Mouse (Mus musculus): Measurements from ENCODE around the gene Gcsh. TPM values are rescaled to one million over a fixed set of nuclear protein-coding genes. Genes with fewer than 3 reads are reported as not detected.
A peak's percentile ranks its signal among the peaks of the same experiment; 100 is the strongest.

Gene Gcsh
- polyA plus RNA-seq (2015; fragmentation: Nextera tagmentation; extraction: Ambion mirVana): 138 and 143 TPM in 2 replicates

DNA sequence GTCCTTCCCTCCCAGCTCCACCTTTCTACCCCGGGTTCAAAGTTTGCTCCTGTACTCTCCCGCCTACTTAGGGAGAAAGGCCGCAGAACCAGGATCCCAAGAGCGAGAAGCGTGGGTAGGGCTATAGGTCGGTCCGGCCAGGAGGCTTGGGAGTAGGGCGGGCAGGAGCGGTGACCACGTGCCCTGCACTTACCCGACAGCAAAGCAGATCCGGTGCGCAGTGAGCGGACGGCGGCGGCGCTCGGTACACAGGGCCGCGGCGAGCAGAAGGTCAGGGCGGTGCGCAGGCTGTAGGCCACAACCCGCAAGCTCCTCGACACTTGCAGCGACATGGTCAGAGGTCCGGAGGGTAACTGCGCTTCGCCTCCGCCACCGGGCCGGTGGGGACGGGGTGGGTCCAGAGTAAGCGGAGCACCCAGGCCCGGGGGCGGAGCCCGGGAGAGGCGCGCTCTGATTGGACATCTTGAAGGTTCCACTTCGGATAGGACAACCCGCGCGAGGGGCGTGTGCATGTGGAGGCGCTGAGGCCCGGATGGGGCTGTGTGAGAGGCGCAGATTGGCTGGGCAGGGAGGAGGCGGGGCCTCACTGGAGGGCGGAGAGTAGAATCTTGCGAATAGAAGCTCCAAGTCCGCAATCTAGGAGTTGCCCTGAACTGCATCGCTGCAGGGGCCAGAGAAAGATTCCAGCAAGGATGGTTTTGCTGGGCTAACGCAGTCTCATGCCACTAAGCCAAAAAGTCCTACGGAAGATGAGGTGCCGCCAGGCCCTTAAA, at the start of gene Gcsh:
Gene Gcsh, minus strand, starts transcription at position 443 of the 773 bp plus-strand sequence.
- ATAC-seq (ENCODE audit: insufficient read depth, low FRiP score, low read depth): peak; percentile 100
- WGBS: under 1% methylated on average over 55 of the region's 56 CpGs
- peak within 1 kb of the TSS; percentile 43 for H3K9ac ChIP-seq

DNA sequence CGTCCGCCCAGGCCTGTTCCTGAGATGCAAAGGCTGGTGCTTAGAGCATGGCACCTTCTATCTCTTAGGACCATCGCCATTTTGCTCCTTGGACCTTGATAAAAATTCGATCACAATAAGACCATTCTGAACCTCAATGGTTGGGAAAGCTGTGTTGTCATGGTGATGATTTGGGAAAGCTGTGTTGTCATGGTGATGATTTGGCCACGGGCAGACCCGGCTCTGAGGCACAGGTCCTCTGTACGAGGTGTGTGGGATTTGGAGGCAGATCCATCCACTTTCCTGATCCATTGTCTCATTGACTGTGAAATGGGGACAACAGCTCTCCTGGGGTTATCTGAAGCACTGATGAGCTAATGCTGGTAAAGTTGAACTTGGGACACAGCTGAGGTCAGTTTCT, 46.5 kb upstream of the Gcsh start:
- H3K36me3 ChIP-seq: no peaks in the 10 kb centered on the region
- H3K27ac ChIP-seq: no peak overlapping the region
- no peak overlapping the region for H3K4me3 ChIP-seq (replicated peaks)
- no peaks in the 10 kb centered on the region for H3K4me1 ChIP-seq
- no peak overlapping the region for H3K4me2 ChIP-seq
- no peak for ATAC-seq (ENCODE audit: insufficient read depth, low FRiP score, low read depth)
- 74% methylated on average over 7 of the region's 7 CpGs for WGBS
- H3K9me3 ChIP-seq: no peaks in the 10 kb centered on the region
- no peak overlapping the region for H3K9ac ChIP-seq
- H3K27me3 ChIP-seq (replicated peaks): no peaks in the 10 kb centered on the region

More for the DNA sequence above, at the start of gene Gcsh:
- no peaks in the 10 kb centered on the region for H3K9me3 ChIP-seq
- H3K4me2 ChIP-seq: peak within 1 kb of the TSS; percentile 90
- peak within 1 kb of the TSS; percentile 84 for H3K27ac ChIP-seq
- no peaks in the 10 kb centered on the region for H3K36me3 ChIP-seq
- H3K27me3 ChIP-seq (replicated peaks): no peaks in the 10 kb centered on the region
- H3K4me1 ChIP-seq: peaks cover 8% of the 10 kb centered on the region; the same call in 1 of the 2 replicates
- peak within 1 kb of the TSS; percentile 78 for H3K4me3 ChIP-seq (replicated peaks)

DNA sequence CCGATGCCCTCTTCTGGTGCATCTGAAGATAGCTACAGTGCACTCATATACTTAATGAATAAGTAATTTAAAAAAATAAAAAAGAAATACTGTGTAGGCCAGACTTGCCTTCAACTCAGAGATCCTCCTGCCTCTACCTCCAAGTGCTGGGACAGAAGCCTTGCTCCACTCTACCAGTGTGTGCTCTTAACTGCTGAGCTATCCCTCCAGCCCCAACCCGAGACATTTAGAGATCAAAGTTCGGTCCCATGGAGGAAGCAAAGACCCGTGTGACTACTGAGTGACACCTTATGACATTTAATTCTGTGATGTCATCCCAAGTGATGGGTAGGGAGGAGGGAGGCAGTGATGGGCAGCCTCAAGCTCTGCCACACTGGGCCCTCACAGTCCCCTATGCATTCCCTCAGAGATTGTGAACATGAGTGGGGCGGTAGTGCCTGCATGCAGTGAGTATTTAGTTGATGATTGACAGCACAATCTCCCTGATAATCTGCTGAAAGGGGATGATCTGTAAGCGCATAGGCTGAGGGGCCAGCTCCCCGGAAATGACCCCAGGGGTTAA, 44.1 kb upstream of the Gcsh start:
- Histone ChIP-seq H3K9ac (no peak overlapping the region), H3K4me3 (replicated peaks) (no peak overlapping the region), H3K9me3 (no peaks in the 10 kb centered on the region), H3K36me3 (no peaks in the 10 kb centered on the region), H3K27me3 (replicated peaks) (no peaks in the 10 kb centered on the region), H3K27ac (no peak overlapping the region), H3K4me1 (no peaks in the 10 kb centered on the region), H3K4me2 (no peak overlapping the region)
- ATAC-seq (ENCODE audit: insufficient read depth, low FRiP score, low read depth): no peak
- WGBS: 69% methylated on average over 7 of the region's 7 CpGs

DNA sequence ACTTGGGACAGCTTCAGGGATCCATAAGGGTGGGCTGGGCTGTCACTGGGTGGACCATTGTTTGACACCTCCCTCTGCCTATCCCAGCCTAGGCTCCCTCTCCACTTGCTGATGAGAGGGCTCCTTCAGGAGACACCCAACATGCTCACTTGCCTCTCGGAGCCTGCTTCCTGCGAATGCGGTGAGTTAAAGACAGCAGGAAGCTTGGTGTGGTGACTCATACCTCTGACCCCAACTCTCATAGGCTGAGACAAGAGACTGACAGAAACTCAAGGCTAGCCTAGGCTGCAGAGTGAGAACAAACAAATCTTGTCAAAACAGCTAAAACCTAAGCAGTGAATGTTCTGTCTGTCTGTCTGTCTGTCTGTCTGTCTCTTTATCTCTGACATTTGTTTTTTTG, 40.1 kb upstream of the Gcsh start:
- 56% methylated on average over 3 of the region's 3 CpGs for WGBS
- no peak overlapping the region for H3K4me3 ChIP-seq (replicated peaks)
- ATAC-seq (ENCODE audit: insufficient read depth, low FRiP score, low read depth): no peak
- H3K27me3 ChIP-seq (replicated peaks): no peaks in the 10 kb centered on the region
- no peak overlapping the region for H3K27ac ChIP-seq
- 0 out of 2 replicates have a peak, but pooled peaks cover 8% of the 10 kb centered on the region for H3K4me1 ChIP-seq
- no peak overlapping the region for H3K9ac ChIP-seq
- H3K36me3 ChIP-seq: no peaks in the 10 kb centered on the region
- H3K9me3 ChIP-seq: no peaks in the 10 kb centered on the region
- no peak overlapping the region for H3K4me2 ChIP-seq

DNA sequence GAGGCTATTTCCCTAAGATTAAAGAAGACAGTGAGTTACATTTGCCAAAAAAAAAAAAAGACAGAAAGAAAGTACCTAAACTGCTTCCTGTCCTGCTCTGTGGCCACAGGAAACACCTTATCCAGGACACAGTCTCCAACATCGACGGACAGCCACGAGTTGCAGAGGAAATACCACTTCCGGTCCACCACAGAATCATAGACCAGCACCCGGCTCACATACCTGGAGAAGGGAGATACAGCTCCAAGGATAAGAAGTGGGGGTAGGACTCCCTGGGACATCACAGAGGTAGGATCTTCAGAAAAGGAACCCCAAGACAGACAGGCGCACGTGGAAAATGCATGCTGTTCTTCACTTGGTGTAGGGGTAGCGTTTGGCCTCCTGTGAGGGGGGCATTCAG, 39.3 kb upstream of the Gcsh start:
- Histone ChIP-seq H3K9ac (no peak overlapping the region), H3K27ac (no peak overlapping the region), H3K9me3 (no peaks in the 10 kb centered on the region), H3K4me3 (replicated peaks) (no peak overlapping the region), H3K4me2 (no peak overlapping the region), H3K27me3 (replicated peaks) (no peaks in the 10 kb centered on the region), H3K4me1 (0 out of 2 replicates have a peak, but pooled peaks cover 8% of the 10 kb centered on the region), H3K36me3 (no peaks in the 10 kb centered on the region)
- no peak for ATAC-seq (ENCODE audit: insufficient read depth, low FRiP score, low read depth)
- WGBS: 75% methylated on average over 8 of the region's 8 CpGs

DNA sequence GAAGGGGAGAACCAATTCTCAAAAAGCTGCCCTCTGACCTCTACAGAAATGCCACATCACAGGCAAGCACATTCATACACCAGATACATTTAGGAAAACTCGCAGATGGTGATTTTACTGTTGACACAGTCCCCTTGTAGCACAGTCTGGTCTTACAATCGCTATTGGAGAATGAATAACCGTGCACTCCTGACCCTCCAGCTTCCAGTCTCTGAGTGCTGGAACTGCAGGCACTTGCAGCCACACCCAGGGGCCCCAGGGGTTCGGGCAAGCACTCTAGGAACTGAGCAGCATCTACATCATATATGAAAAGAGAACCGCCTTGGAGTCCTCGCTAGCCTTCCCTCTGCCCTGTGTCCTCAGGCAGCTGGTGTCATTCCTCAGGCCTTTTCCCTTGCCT, 38.1 kb upstream of the Gcsh start:
- Histone ChIP-seq H3K4me2 (no peak overlapping the region), H3K9me3 (no peaks in the 10 kb centered on the region), H3K9ac (no peak overlapping the region), H3K4me3 (replicated peaks) (no peak overlapping the region), H3K4me1 (0 out of 2 replicates have a peak, but pooled peaks cover 8% of the 10 kb centered on the region), H3K27me3 (replicated peaks) (no peaks in the 10 kb centered on the region), H3K27ac (no peak overlapping the region), H3K36me3 (no peaks in the 10 kb centered on the region)
- WGBS: 35% methylated on average over 6 of the region's 6 CpGs
- peak; percentile 84 for ATAC-seq (ENCODE audit: insufficient read depth, low FRiP score, low read depth)

DNA sequence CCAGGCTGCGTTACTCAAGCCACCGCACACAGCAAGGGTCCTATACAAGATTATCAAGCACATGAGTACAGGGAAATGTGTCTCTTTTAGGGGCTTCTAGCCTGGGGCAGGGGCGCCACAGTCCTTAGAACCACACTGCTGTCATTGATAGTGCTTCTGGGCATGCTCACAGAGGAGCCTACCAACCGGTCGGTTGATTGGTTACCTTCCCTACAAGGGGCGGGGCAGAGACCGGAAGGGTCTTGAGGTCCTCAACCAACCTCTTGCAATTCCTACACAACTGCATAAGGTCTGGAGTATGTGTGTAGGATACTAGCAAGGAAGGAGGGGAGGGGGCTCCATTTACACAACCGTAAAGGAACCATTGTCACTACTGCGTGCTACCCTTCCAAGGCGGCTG, 35.3 kb upstream of the Gcsh start:
- Histone ChIP-seq H3K9me3 (no peaks in the 10 kb centered on the region), H3K27me3 (replicated peaks) (no peaks in the 10 kb centered on the region), H3K9ac (no peak overlapping the region), H3K36me3 (no peaks in the 10 kb centered on the region), H3K4me1 (0 out of 2 replicates have a peak, but pooled peaks cover 8% of the 10 kb centered on the region), H3K4me2 (no peak overlapping the region), H3K27ac (no peak overlapping the region), H3K4me3 (replicated peaks) (no peak overlapping the region)
- no peak for ATAC-seq (ENCODE audit: insufficient read depth, low FRiP score, low read depth)
- WGBS: 93% methylated on average over 10 of the region's 10 CpGs

DNA sequence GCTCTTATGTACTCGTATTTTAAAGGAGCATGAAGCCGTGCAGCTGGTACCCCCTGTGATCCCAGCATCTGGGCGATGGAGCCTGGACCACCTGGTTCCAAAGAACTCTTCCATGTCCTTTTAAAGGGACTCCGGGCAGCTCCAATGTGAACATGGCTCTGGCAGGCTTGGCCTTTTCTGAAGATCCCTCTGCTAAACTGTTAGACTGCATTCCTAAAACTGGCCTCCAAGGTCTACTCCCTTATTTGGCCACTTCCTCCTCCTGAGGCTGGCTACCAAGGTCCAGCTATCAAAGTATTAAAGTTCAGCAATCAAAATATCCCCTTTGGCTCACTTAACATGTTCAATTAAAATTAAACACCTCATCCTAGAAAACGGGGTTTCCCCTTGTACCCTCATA, 34.3 kb upstream of the Gcsh start:
- no peak overlapping the region for H3K4me3 ChIP-seq (replicated peaks)
- H3K27ac ChIP-seq: no peak overlapping the region
- no peak overlapping the region for H3K4me2 ChIP-seq
- no peaks in the 10 kb centered on the region for H3K36me3 ChIP-seq
- WGBS: 79% methylated on average over 5 of the region's 5 CpGs
- no peak overlapping the region for H3K9ac ChIP-seq
- 0 out of 2 replicates have a peak, but pooled peaks cover 8% of the 10 kb centered on the region for H3K4me1 ChIP-seq
- H3K27me3 ChIP-seq (replicated peaks): no peaks in the 10 kb centered on the region
- ATAC-seq (ENCODE audit: insufficient read depth, low FRiP score, low read depth): no peak
- no peaks in the 10 kb centered on the region for H3K9me3 ChIP-seq

DNA sequence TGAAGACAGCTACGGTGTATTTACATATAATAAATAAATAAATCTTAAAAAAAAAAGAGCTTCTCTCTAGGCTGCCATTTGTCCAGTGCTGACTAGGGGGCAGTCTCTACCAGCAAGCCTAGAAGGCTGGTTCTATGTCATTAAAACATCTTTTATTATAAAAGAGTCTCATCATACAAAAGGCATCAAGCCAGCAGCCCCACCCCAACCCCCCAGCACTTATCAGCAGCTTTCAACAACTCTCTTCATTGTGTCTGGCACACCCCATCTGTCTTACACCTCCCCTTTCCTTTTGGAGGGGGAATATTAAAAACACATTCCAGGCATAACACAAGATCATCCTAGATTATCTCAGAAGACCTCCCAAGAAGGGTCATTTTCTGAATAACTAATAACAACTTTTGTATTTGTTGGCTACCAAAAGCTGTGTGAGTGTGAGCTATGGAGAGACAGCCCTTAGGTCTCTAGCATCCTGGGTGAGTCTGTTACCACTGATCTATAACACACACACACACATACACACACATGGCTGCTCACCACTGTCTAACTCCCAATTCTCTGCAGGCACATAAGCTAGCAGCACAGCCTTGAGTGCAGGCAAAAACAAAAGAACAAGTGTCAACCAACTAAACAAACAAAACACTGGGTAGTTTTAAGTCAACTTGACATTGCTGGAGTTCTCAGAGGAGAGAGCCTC, 29.1 kb upstream of the Gcsh start:
- WGBS: 64% methylated on average over 1 of the region's 1 CpGs
- Histone ChIP-seq H3K9ac (no peak overlapping the region), H3K4me2 (no peak overlapping the region), H3K4me1 (0 out of 2 replicates have a peak, but pooled peaks cover 3% of the 10 kb centered on the region), H3K27me3 (replicated peaks) (no peaks in the 10 kb centered on the region), H3K9me3 (no peaks in the 10 kb centered on the region), H3K36me3 (no peaks in the 10 kb centered on the region), H3K4me3 (replicated peaks) (no peak overlapping the region), H3K27ac (no peak overlapping the region)
- ATAC-seq (ENCODE audit: insufficient read depth, low FRiP score, low read depth): no peak

DNA sequence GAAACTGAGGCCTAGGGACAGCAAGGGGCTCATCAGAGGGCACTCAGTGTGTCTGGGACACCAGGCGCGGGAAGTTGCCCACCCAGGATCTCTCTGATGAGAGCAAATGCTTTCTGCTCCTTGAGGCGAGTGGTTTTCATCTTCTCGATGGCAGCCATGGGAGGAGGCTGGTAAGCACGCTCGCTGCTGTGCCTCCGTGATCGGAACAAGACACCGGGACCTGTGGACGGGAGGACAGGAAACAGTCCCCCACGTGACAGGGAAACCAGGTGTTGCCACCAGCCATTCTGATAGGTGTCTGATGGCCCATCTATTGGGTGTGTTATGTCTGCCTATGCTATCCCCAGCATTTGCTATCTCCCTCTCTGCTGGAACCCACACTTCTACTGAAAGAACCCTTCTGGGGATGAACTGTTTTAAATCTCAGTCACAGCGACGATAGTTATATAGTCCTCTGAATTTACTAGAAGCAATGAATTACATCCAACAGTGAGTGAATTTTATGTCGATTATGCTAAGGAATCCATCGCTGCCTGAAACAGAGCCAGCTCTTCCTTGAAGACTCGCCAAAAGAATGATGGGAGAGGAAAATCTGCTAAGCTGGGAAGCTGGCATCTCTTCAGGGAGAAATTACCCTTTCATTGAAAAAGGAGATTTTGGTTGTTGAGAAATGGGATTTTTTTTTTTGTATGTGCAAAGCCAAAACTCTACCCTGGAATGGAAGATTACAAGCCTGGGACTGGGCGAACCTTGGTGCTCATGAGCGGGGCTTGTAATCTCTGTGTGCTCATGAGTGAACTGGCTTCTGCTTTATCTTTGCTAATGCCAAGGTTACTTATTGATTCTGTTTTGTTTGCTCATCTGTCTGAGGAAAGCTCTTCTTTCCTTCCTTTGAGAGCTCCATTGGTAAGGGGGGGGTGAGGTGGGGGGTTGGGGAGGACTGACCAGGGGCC, 26.3 kb upstream of the Gcsh start:
- Histone ChIP-seq H3K4me3 (replicated peaks) (no peak overlapping the region), H3K4me1 (0 out of 2 replicates have a peak, but pooled peaks cover 3% of the 10 kb centered on the region), H3K9ac (no peak overlapping the region), H3K4me2 (no peak overlapping the region), H3K9me3 (no peaks in the 10 kb centered on the region), H3K36me3 (no peaks in the 10 kb centered on the region), H3K27ac (no peak overlapping the region), H3K27me3 (replicated peaks) (no peaks in the 10 kb centered on the region)
- ATAC-seq (ENCODE audit: insufficient read depth, low FRiP score, low read depth): no peak
- 71% methylated on average over 18 of the region's 18 CpGs for WGBS

DNA sequence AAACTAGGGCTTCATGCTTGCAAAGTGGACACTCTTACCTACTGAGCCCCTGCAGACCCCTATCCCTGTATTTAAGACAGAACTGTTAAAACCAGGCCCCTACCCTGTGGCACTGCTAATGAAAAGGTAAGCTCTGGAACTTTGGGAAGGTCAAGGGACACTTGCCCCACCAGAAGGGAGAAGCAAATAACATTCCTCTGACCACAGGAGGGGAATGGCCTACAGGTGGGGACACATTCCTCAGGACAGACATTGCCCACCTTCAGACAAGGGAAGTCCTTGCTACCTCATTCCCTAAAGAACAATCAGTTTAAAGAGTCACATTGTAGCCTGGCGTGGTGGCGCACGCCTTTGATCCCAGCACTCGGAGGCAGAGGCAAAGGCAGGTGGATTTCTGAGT, 24.6 kb upstream of the Gcsh start:
- Histone ChIP-seq H3K27ac (no peak overlapping the region), H3K4me3 (replicated peaks) (no peak overlapping the region), H3K4me1 (0 out of 2 replicates have a peak, but pooled peaks cover 3% of the 10 kb centered on the region), H3K9ac (no peak overlapping the region), H3K27me3 (replicated peaks) (no peaks in the 10 kb centered on the region), H3K36me3 (no peaks in the 10 kb centered on the region), H3K9me3 (no peaks in the 10 kb centered on the region), H3K4me2 (no peak overlapping the region)
- no peak for ATAC-seq (ENCODE audit: insufficient read depth, low FRiP score, low read depth)
- 92% methylated on average over 4 of the region's 4 CpGs for WGBS
